Mouse (Mus musculus): ENCODE results near the gene Mtor.

DNA sequence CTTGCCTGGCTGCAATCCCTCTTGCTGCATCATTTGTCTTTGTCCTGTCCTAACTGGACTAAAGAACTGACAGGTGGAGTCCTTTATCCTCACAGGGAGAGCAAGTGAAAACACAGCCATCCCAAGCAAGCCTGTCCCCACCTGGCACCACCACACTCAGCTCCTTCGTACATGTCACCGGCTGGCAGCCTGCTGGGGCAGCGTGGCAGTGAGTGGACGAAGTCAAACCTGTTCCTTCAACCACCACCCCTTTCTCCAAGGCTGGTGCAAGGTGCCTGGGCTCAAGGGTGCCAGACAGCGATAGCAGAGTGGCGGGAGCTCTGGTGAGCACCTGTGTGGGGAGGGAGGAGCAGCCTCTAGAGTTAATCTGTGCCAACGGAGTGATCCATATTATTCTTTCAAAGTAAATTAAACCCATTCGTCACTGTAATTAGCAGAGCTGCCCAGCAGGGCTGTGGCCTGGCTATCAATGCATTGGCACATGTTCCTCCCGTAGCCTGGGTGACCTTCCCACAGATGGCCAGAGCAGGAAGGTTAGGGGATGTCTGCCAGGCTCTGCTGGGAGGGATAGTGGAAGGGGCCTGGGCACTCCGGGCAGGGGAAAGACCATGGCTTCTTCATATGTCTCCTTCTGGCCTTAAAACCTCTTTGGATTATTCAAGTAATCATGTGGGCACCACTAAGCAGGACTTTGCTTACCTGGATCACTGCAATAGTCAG, 40.0 kb upstream of the Mtor start:
- no peak for TF ChIP-seq CTCF (IDR thresholded peaks at IDR 0.05; ENCODE audit: low read depth)
- TF ChIP-seq EP300 (optimal IDR thresholded peaks at IDR 0.05): no peak
